Mouse (Mus musculus): ENCODE data around the gene Prmt8. TPM values are rescaled to one million over a fixed set of nuclear protein-coding genes. Genes with fewer than 3 reads are reported as not detected.

The Prmt8 gene
- polyA plus RNA-seq, 1 experiment from 2014 or later: 20.3 TPM

DNA sequence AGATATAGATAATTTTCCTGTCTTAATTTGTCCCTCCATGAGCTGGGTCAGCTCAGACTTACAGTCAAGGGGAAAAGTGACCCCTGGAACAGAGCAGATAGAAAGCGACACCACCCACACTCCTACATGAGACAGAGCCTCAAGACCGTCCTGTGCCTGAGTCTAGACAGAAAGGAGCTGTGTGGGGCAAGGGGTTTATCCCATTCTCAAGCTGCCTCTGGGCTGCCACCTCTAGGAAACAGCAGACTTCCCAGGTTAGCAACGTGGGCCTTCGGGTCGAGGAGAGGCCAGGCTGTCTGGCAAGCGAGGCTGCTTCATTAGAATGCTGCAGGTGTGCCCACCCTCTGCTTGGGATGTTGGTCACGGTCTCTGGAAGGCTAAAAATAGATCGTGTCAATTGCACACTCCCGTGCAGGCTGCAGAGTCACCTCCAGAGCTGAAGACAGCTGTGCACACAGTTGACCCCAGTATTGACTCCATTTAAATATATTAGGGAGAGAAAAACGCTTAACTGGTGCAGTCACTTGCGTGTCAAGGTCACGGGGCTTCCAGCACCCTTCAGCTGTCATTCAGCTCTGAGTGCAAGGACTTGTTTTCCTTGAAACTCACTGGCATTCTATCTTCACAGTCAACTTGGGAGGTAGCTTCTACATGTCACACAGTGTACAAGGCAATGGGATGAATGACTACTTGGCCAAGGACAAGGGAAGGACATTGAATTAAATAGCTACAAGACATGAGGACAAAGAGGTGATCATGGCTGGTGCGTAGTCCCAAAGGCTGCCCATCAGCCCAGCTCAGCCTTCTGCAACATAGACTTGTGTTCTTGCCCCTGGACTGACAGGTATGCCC, 33.9 kb downstream of the Prmt8 start:
- Histone ChIP-seq H3K36me3 (ENCODE audit: poor library complexity, severe bottlenecking) (no peaks in the 10 kb centered on the region), H3K4me3 (no peak overlapping the region), H3K4me2 (no peak overlapping the region), H3K27ac (no peak overlapping the region), H3K4me1 (peaks cover 19% of the 10 kb centered on the region), H3K27me3 (no peaks in the 10 kb centered on the region), H3K9ac (no peak overlapping the region), H3K9me3 (replicated peaks) (no peaks in the 10 kb centered on the region)
- 54% methylated on average over 13 of the region's 13 CpGs for WGBS
- ATAC-seq: 0 out of 2 replicates have a peak, but pooled peaks have one; percentile 41

DNA sequence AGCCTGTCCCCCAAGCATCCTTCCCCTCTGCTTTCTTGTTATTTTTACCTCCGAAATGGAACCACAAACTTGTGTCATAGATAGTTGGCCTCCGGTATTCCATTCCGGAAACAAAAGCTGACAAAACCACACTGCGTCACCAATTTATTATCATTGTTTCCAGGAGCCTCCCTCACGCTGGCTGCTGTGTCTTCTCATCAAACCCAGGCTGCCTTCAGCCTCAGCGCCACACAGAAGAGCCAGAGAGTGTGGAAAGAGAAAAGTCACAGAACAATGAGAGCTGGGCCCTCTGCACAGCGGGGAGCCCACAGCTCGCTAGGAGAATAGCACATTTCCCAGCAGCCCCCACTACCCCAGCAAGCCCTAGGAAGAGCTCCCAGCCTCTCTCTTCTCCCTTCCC, 46.1 kb downstream of the Prmt8 start:
- 0 out of 2 replicates have a peak, but pooled peaks cover 7% of the 10 kb centered on the region for H3K36me3 ChIP-seq (ENCODE audit: poor library complexity, severe bottlenecking)
- H3K4me2 ChIP-seq: peak overlapping the region; percentile 24; the same call in 1 of the 2 replicates
- no peak overlapping the region for H3K9ac ChIP-seq
- H3K4me3 ChIP-seq: no peak overlapping the region; the same call in 1 of the 2 replicates
- 23% methylated on average over 8 of the region's 8 CpGs for WGBS
- H3K9me3 ChIP-seq (replicated peaks): no peaks in the 10 kb centered on the region
- ATAC-seq: no peak
- H3K4me1 ChIP-seq: peaks cover 16% of the 10 kb centered on the region
- H3K27ac ChIP-seq: 0 out of 2 replicates have a peak overlapping the region, but pooled peaks have one; percentile 14
- no peaks in the 10 kb centered on the region for H3K27me3 ChIP-seq

DNA sequence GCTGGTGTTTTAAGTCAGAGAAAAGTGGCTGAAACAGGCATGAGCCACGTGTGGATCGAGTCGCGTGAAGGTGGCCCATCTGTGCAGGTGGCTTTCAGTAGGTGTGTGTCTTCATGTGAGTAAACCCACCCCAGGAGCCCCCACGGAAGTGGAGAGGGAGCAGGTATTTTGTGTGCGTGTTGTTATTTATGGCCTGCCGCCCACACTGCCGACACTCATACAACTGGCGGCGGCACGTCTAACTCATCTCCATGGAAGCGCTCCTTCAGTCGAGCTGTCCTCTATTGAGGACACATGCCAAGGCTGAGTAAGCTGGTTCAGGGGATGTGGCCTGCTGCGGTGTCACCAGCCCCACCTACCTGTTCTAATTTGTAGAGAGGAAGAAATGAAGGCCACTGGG, 49.4 kb downstream of the Prmt8 start:
- WGBS: 92% methylated on average over 14 of the region's 14 CpGs
- H3K9ac ChIP-seq: no peak overlapping the region
- no peak for ATAC-seq
- no peaks in the 10 kb centered on the region for H3K36me3 ChIP-seq (ENCODE audit: poor library complexity, severe bottlenecking)
- H3K4me2 ChIP-seq: no peak overlapping the region
- peaks cover 26% of the 10 kb centered on the region for H3K4me1 ChIP-seq
- H3K27me3 ChIP-seq: no peaks in the 10 kb centered on the region
- no peaks in the 10 kb centered on the region for H3K9me3 ChIP-seq (replicated peaks)
- no peak overlapping the region for H3K27ac ChIP-seq
- no peak overlapping the region for H3K4me3 ChIP-seq

DNA sequence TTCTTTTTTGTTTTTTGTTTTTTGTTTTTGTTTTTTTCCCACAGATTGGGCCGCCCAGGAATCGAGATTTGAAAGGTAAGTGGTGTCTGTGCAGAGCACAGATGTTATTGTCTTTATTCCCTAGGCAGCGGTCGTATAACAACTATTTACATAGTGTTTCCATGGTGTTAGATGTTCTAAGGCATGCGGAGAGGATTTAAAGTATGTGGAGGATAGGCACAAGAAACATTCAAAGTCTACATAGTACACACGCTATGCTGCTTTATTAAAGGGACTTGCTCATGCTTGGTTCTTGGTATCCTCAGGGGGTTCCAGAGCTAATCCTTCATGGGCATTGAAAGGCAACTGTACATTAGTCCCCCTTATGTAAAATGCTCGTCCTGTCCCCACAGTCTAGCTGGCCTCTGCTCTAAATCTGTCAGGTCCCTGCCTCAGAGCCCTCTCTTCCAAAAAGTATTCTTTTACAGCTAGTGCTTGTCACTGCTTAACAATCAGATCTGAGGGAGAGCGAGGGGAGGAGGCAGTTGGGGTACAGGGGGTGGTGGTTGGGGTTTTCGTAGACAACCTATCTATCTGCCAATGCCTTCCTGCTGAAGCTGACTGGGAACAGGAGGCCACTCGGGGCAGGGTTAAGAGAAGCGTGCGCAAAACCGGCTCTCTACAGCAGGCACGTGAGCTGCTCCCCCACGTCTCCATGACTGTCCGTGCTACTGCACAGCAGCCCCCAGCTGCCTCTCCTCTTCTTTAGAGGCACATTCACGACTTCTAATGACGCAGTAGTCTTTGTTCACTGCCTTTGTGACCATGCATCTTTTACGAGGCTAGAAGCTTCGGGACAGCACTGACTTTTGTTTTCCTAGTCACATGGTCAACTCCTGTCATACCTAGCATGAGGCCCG, 51.8 kb downstream of the Prmt8 start:
- ATAC-seq: peak; percentile 67
- 21% methylated on average over 21 of the region's 21 CpGs for WGBS
- peak overlapping the region; percentile 6; the same call in 1 of the 2 replicates for H3K27ac ChIP-seq
- H3K27me3 ChIP-seq: no peaks in the 10 kb centered on the region
- H3K4me2 ChIP-seq: peak overlapping the region; percentile 33
- peaks cover 17% of the 10 kb centered on the region for H3K4me1 ChIP-seq
- no peak overlapping the region; the same call in 1 of the 2 replicates for H3K9ac ChIP-seq
- H3K9me3 ChIP-seq (replicated peaks): no peaks in the 10 kb centered on the region
- H3K36me3 ChIP-seq (ENCODE audit: poor library complexity, severe bottlenecking): no peaks in the 10 kb centered on the region
- H3K4me3 ChIP-seq: no peak overlapping the region

DNA sequence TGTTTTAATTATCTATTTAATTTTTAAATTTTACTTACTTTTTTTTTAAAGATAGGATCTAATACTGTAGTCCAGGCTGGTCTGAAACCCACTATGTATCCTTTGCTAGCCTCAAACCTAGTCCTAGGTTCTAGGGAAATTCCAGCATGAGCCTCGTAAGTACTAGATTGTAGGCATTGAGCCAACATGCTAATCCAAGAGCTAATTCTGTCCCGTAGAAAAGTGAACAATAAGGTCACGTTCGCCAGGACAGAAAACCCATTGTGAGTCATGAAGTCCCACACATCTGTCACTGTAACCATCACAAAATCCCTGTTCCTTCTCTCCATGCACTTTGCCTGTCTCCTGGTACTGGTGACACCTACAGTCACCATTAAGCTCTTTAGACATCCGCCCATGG, 53.8 kb downstream of the Prmt8 start:
- Histone ChIP-seq H3K9me3 (replicated peaks) (no peaks in the 10 kb centered on the region), H3K27me3 (no peaks in the 10 kb centered on the region), H3K4me1 (peaks cover 17% of the 10 kb centered on the region), H3K4me2 (no peak overlapping the region), H3K27ac (no peak overlapping the region), H3K36me3 (ENCODE audit: poor library complexity, severe bottlenecking) (no peaks in the 10 kb centered on the region), H3K9ac (no peak overlapping the region), H3K4me3 (no peak overlapping the region)
- no peak for ATAC-seq
- WGBS: 54% methylated on average over 5 of the region's 5 CpGs

DNA sequence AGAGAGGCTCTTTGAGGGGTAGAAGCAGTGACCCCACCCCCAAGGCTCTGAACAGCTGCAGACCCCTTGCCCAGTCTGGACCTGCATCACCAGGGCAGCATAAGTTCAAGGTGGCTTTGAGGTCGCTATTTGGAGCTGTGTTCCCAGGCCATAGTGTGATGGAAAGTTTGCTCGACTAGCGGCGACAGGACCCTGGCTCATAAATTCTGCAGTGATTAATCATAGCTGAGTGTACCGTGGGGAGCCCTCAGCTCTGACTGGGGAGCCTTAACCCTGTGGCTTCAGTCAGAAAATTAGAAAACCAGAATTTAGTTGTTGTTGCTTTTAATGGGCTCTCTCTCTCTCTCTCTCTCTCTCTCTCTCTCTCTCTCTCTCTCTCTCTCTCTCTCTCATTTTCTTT, 54.4 kb downstream of the Prmt8 start:
- 94% methylated on average over 5 of the region's 5 CpGs for WGBS

DNA sequence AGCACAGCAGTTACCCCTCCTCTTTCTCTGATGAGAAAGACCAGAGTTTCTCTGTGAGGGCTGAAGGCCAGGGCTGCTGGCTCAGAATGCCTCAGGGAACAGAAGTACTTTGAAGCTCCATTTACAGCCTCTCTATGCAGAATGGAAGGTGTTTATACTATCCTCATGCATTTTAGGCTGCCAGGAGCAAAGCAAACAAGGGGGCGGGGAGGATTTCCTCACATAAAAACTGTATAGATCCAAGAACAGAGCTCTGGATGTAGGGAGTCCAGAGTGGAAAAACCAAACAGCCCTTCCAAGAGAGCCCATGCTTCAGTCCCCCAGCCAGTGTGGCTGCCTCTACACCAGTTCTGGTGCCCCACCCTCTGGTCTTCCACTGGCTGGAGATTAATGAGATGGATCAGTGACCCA, 61.0 kb downstream of the Prmt8 start:
- peak; percentile 39; the same call in 1 of the 2 replicates for ATAC-seq
- no peak overlapping the region for H3K4me2 ChIP-seq
- H3K27me3 ChIP-seq: no peaks in the 10 kb centered on the region
- WGBS: 57% methylated on average over 1 of the region's 1 CpGs
- H3K4me3 ChIP-seq: no peak overlapping the region
- no peaks in the 10 kb centered on the region for H3K9me3 ChIP-seq (replicated peaks)
- H3K36me3 ChIP-seq (ENCODE audit: poor library complexity, severe bottlenecking): no peaks in the 10 kb centered on the region
- no peak overlapping the region for H3K9ac ChIP-seq
- peak overlapping the region; percentile 16; the same call in 1 of the 2 replicates for H3K27ac ChIP-seq
- H3K4me1 ChIP-seq: peaks cover 18% of the 10 kb centered on the region

More for the DNA sequence above, 54.4 kb downstream of the Prmt8 start:
- no peaks in the 10 kb centered on the region for H3K9me3 ChIP-seq (replicated peaks)
- no peak overlapping the region for H3K27ac ChIP-seq
- no peaks in the 10 kb centered on the region for H3K36me3 ChIP-seq (ENCODE audit: poor library complexity, severe bottlenecking)
- no peak for ATAC-seq
- no peak overlapping the region for H3K4me3 ChIP-seq
- no peak overlapping the region for H3K4me2 ChIP-seq
- H3K9ac ChIP-seq: no peak overlapping the region
- H3K27me3 ChIP-seq: no peaks in the 10 kb centered on the region
- peaks cover 17% of the 10 kb centered on the region for H3K4me1 ChIP-seq

DNA sequence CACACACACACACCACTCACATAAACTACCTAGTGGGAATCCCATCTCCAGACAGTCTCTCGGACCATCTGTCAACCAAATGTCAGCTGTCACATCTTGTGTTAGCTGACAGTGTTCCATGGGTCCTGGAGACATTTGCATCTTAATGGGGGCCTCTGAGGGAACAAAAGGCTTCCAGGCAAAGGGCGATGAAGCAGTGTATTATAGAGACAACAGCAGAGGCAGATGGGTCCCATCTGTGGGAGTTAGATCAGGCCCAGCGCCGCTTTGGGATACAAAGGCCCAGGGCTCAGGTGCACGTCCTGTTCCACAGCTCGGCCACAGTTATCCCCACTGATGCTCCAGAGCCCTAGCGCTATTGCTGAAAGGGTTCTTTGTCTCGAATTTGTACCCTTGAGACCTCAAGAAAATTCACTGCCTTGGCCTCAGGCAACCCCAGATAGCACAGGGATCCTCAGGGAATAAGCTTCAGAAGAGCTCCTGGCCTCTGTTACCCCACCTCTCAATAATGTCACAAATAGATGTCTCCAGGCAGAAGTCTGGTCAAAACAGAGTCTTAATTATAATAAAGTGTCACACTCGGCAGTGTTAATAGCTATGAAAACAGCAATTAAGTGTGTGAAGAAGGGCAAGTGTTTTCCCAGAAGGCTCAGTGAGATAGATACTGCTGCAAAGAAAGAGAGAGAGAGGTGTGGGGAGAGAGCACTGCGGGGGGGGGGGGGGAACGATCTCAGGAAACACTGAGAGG, 68.1 kb downstream of the Prmt8 start:
- Histone ChIP-seq H3K4me1 (peaks cover 37% of the 10 kb centered on the region), H3K27ac (peak overlapping the region; percentile 92), H3K9ac (no peak overlapping the region), H3K4me2 (peak overlapping the region; percentile 12; the same call in 1 of the 2 replicates), H3K4me3 (no peak overlapping the region), H3K9me3 (replicated peaks) (no peaks in the 10 kb centered on the region), H3K27me3 (no peaks in the 10 kb centered on the region), H3K36me3 (ENCODE audit: poor library complexity, severe bottlenecking) (peaks cover 6% of the 10 kb centered on the region; the same call in 1 of the 2 replicates)
- WGBS: 6% methylated on average over 10 of the region's 11 CpGs
- ATAC-seq: peak; percentile 92

DNA sequence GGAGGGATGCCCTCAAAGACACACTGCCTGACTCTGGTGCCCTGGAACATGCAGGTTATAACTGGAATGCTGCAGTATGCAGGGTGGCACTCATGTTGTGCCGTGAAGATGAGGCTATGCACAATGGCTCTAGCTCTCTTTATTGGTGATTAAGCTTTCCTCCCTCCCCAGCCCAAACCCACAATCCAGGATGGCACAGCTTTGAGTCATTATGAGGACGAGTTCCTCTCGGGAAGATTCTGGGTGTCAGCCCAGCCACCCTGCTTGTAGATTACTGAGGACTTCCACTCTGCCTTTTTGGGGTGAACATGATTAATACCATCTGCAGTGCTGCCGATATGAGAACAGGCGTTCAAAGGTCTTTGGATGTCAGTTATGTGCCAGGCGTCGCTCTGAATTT, 75.6 kb downstream of the Prmt8 start:
- Histone ChIP-seq H3K27ac (no peak overlapping the region), H3K4me2 (no peak overlapping the region), H3K9ac (no peak overlapping the region), H3K4me3 (no peak overlapping the region), H3K4me1 (peaks cover 11% of the 10 kb centered on the region), H3K9me3 (replicated peaks) (no peaks in the 10 kb centered on the region), H3K36me3 (ENCODE audit: poor library complexity, severe bottlenecking) (peaks cover 6% of the 10 kb centered on the region; the same call in 1 of the 2 replicates), H3K27me3 (no peaks in the 10 kb centered on the region)
- 93% methylated on average over 7 of the region's 7 CpGs for WGBS
- no peak for ATAC-seq

DNA sequence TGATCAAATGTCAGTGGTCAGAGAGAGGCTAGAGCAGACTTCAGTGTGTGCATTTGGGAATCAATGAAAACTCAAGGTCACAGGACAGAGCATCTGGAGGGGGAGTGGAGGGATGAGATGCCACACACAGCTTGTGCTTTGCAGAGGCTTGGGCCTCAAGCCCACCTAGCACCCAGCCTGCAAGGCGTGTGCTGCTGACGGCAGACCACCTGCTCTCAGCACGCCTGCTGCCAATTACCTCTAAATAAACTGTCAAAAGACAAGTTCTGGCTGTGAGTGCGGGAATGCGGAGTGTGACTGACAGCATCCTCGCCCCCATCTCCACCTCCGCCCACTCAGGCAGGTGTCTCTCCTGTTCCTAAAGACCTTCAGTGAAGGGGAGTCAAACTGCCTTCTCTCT, 77.0 kb downstream of the Prmt8 start:
- Histone ChIP-seq H3K4me3 (no peak overlapping the region), H3K4me1 (peaks cover 11% of the 10 kb centered on the region), H3K36me3 (ENCODE audit: poor library complexity, severe bottlenecking) (peaks cover 6% of the 10 kb centered on the region; the same call in 1 of the 2 replicates), H3K9ac (no peak overlapping the region), H3K27me3 (no peaks in the 10 kb centered on the region), H3K9me3 (replicated peaks) (no peaks in the 10 kb centered on the region), H3K4me2 (no peak overlapping the region), H3K27ac (no peak overlapping the region)
- WGBS: 59% methylated on average over 7 of the region's 7 CpGs
- ATAC-seq: peak; percentile 74; the same call in 1 of the 2 replicates

DNA sequence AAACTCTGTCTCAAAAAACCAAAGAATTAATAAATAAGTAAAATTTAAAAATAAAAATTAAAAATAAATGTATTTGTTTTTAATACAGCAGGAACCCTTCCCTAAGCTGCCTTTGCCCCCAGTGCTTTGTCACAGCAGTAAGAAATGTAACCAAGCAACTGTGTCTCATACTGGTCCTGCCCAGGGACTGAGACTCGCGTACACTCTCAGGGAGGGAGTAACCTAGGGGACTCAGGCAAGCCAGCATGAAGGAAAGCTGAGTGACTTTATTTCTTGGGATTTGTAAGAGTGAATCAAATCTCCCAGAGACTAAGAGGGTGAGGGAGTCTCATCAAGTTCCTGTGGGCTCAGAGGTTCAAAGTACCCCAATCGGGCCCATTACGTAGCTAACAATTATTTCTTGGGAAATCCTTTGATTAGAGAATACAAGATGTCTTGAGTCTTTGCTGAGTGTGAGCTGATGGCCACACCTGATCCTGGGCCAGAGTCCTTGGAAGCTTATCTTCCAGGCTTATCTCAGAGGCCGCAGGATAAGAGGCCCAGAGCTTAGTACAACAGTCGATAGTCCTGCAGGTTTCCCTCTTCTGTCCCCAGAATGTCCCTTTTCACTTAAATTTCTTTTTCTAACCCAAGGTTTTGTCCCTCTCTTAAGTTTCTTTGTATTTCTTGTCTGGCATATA, 82.0 kb downstream of the Prmt8 start:
- WGBS: 94% methylated on average over 6 of the region's 6 CpGs
- Histone ChIP-seq H3K36me3 (ENCODE audit: poor library complexity, severe bottlenecking) (no peaks in the 10 kb centered on the region), H3K27me3 (no peaks in the 10 kb centered on the region), H3K4me3 (no peak overlapping the region), H3K27ac (no peak overlapping the region), H3K4me2 (no peak overlapping the region), H3K9me3 (replicated peaks) (no peaks in the 10 kb centered on the region), H3K9ac (no peak overlapping the region), H3K4me1 (peaks cover 28% of the 10 kb centered on the region)
- ATAC-seq: no peak

All from forebrain, embryonic 13.5 days (tissue).